Mouse (Mus musculus) heart, embryonic 13.5 days (tissue): ENCODE data around the gene Rtkn. TPM values are rescaled to one million over a fixed set of nuclear protein-coding genes. Genes with fewer than 3 reads are reported as not detected.
"Not testable (repeated sequence)": the region's sequence is repeated elsewhere in the genome, so short reads cannot be mapped to it uniquely, and the experiment has no call there.

Source experiments
- ATAC-seq: fragments of 200-750 bp; cut with Nextera tagmentation; 2 replicates; pipeline ENCODE4 v1.8.0; 2017; ENCODE audit warnings: moderate TSS enrichment; ENCODE audit not compliant: insufficient number of reproducible peaks, low FRiP score, low TSS enrichment; ENCODE audit errors: extremely low read depth
- H3K27ac ChIP-seq: fragments of 300-500 bp; sonication (generic); replicated peaks from 2 replicates; pipeline ENCODE4 v1.5.1; 2015; ENCODE audit warnings: moderate library complexity, mild to moderate bottlenecking, inconsistent platforms
- H3K27me3 ChIP-seq: fragments of 300-500 bp; sonication (generic); replicated peaks from 2 replicates; pipeline ENCODE4 v1.6.1; 2015; ENCODE audit warnings: mild to moderate bottlenecking, inconsistent platforms
- H3K36me3 ChIP-seq: fragments of 300-500 bp; sonication (generic); 2 replicates; pipeline ENCODE4 v1.6.1; 2015; ENCODE audit warnings: mild to moderate bottlenecking, inconsistent platforms
- H3K4me1 ChIP-seq: fragments of 300-500 bp; sonication (generic); 2 replicates; pipeline ENCODE4 v1.6.1; 2015; ENCODE audit warnings: inconsistent platforms
- H3K4me2 ChIP-seq: fragments of 300-500 bp; sonication (generic); 2 replicates; pipeline ENCODE4 v1.6.1; 2015; ENCODE audit warnings: inconsistent platforms, mild to moderate bottlenecking, moderate library complexity
- H3K4me3 ChIP-seq: fragments of 300-500 bp; sonication (generic); 2 replicates; pipeline ENCODE4 v1.5.1; 2015; ENCODE audit warnings: moderate library complexity, mild to moderate bottlenecking, inconsistent platforms
- H3K9ac ChIP-seq: fragments of 300-500 bp; sonication (generic); 2 replicates; pipeline ENCODE4 v1.6.1; 2015; ENCODE audit warnings: inconsistent platforms, mild to moderate bottlenecking, moderate library complexity
- H3K9me3 ChIP-seq: fragments of 300-500 bp; sonication (generic); 2 replicates; pipeline ENCODE4 v1.6.1; 2016; ENCODE audit warnings: inconsistent platforms
- WGBS: fragments of 180-500 bp; shearing (Covaris S2); methylation state at CpG from one replicate; pipeline ENCODE4 v1.1.7; 2015; ENCODE audit warnings: mixed read lengths; 5-methylcytosine and 5-hydroxymethylcytosine counted together
- polyA plus RNA-seq: library from polyadenylated mRNA; unstranded; fragments of >200 nt; fragmentation: Nextera tagmentation; extraction: Ambion mirVana; gene quantifications from 2 replicates; pipeline ENCODE4 v1.2.1, GENCODE M21; 2015

Gene Rtkn
- polyA plus RNA-seq, 1 experiment from 2014 or later: 21.6 TPM

GRCm38 (mm10) chr6:83145209-83145608 is 9.9 kb downstream of the Rtkn start:
- 53% methylated on average over 2 of the region's 2 CpGs for WGBS
- H3K27ac ChIP-seq: 0 out of 2 replicates have a peak overlapping the region, but pooled peaks have one; percentile 42

GRCm38 (mm10) chr6:83145805-83146204 is 10.5 kb downstream of the Rtkn start:
- peaks cover 19% of the 10 kb centered on the region for H3K4me1 ChIP-seq
- H3K4me2 ChIP-seq: peak overlapping the region; percentile 4; the same call in 1 of the 2 replicates
- H3K27ac ChIP-seq: peak overlapping the region; percentile 42; the same call in 1 of the 2 replicates
- 53% methylated on average over 9 of the region's 9 CpGs for WGBS
- H3K36me3 ChIP-seq: peaks cover 48% of the 10 kb centered on the region
- no peaks in the 10 kb centered on the region for H3K9me3 ChIP-seq
- no peak overlapping the region for H3K4me3 ChIP-seq
- no peaks in the 10 kb centered on the region for H3K27me3 ChIP-seq
- H3K9ac ChIP-seq: peak overlapping the region; percentile 52
- ATAC-seq: no peak

More at GRCm38 (mm10) chr6:83145209-83145608, 9.9 kb downstream of the Rtkn start:
- Histone ChIP-seq H3K9ac (no peak overlapping the region), H3K4me2 (no peak overlapping the region), H3K36me3 (peaks cover 42% of the 10 kb centered on the region), H3K9me3 (no peaks in the 10 kb centered on the region), H3K27me3 (no peaks in the 10 kb centered on the region), H3K4me3 (no peak overlapping the region), H3K4me1 (peaks cover 19% of the 10 kb centered on the region)
- no peak for ATAC-seq

- H3K36me3 ChIP-seq: peaks cover 60% of the 10 kb centered on the region
- peaks cover 19% of the 10 kb centered on the region for H3K4me1 ChIP-seq
- no peak overlapping the region for H3K4me2 ChIP-seq
- H3K4me3 ChIP-seq: no peak overlapping the region
- no peaks in the 10 kb centered on the region for H3K9me3 ChIP-seq
- 67% methylated on average over 7 of the region's 7 CpGs for WGBS
- H3K27me3 ChIP-seq: no peaks in the 10 kb centered on the region
- H3K9ac ChIP-seq: no peak overlapping the region
- H3K27ac ChIP-seq: no peak overlapping the region
- no peak for ATAC-seq
Measured at GRCm38 (mm10) chr6:83147280-83147679, 12.0 kb downstream of the Rtkn start.

- H3K36me3 ChIP-seq: peaks cover 63% of the 10 kb centered on the region
- H3K4me1 ChIP-seq: peaks cover 22% of the 10 kb centered on the region
- no peak overlapping the region for H3K4me3 ChIP-seq
- H3K9ac ChIP-seq: peak overlapping the region; percentile 2; the same call in 1 of the 2 replicates
- WGBS: 25% methylated on average over 8 of the region's 8 CpGs
- no peak for ATAC-seq
- peaks cover 14% of the 10 kb centered on the region for H3K27me3 ChIP-seq
- H3K9me3 ChIP-seq: no peaks in the 10 kb centered on the region
- H3K4me2 ChIP-seq: no peak overlapping the region
- H3K27ac ChIP-seq: no peak overlapping the region
Measured at GRCm38 (mm10) chr6:83151721-83152120, 16.5 kb downstream of the Rtkn start.

GRCm38 (mm10) chr6:83153038-83153437 is 17.8 kb downstream of the Rtkn start:
- Histone ChIP-seq H3K4me1 (peaks cover 22% of the 10 kb centered on the region), H3K27ac (no peak overlapping the region), H3K36me3 (peaks cover 50% of the 10 kb centered on the region), H3K27me3 (peaks cover 18% of the 10 kb centered on the region), H3K4me2 (no peak overlapping the region), H3K4me3 (no peak overlapping the region), H3K9me3 (no peaks in the 10 kb centered on the region), H3K9ac (no peak overlapping the region)
- ATAC-seq: no peak
- 83% methylated on average over 12 of the region's 12 CpGs for WGBS

GRCm38 (mm10) chr6:83153485-83153884 is 18.2 kb downstream of the Rtkn start:
- H3K4me1 ChIP-seq: peaks cover 22% of the 10 kb centered on the region
- H3K9me3 ChIP-seq: no peaks in the 10 kb centered on the region
- 62% methylated on average over 5 of the region's 5 CpGs for WGBS
- H3K4me3 ChIP-seq: no peak overlapping the region
- peaks cover 45% of the 10 kb centered on the region for H3K36me3 ChIP-seq
- H3K27ac ChIP-seq: no peak overlapping the region
- ATAC-seq: no peak
- H3K27me3 ChIP-seq: peaks cover 18% of the 10 kb centered on the region
- H3K9ac ChIP-seq: no peak overlapping the region
- H3K4me2 ChIP-seq: no peak overlapping the region

GRCm38 (mm10) chr6:83155552-83156238 is 20.4 kb downstream of the Rtkn start:
- H3K4me1 ChIP-seq: peaks cover 22% of the 10 kb centered on the region
- WGBS: 8% methylated on average over 23 of the region's 23 CpGs
- no peak overlapping the region for H3K27ac ChIP-seq
- H3K9me3 ChIP-seq: no peaks in the 10 kb centered on the region
- ATAC-seq: no peak
- peaks cover 27% of the 10 kb centered on the region for H3K27me3 ChIP-seq
- peak overlapping the region; percentile 71 for H3K9ac ChIP-seq
- peak overlapping the region; percentile 57 for H3K4me3 ChIP-seq
- H3K4me2 ChIP-seq: peak overlapping the region; percentile 74
- H3K36me3 ChIP-seq: peaks cover 23% of the 10 kb centered on the region

GRCm38 (mm10) chr6:83156259-83156684 is 21.0 kb downstream of the Rtkn start, which contains the start of the genes Wdr54 and 1700003E16Rik:
Gene Wdr54, minus strand, starts transcription at chr6:83156397.
Gene 1700003E16Rik, plus strand, starts transcription at chr6:83156404.
- Histone ChIP-seq H3K4me3 (peak within 1 kb of the TSS; percentile 57), H3K27ac (no peak within 1 kb of the TSS), H3K36me3 (peaks cover 20% of the 10 kb centered on the region), H3K9ac (peak within 1 kb of the TSS; percentile 71), H3K27me3 (peaks cover 33% of the 10 kb centered on the region), H3K4me1 (peaks cover 19% of the 10 kb centered on the region), H3K4me2 (peak within 1 kb of the TSS; percentile 74), H3K9me3 (no peaks in the 10 kb centered on the region)
- 2% methylated on average over 32 of the region's 32 CpGs for WGBS
- ATAC-seq: 0 out of 2 replicates have a peak, but pooled peaks have one; percentile 26

- H3K4me2 ChIP-seq, H3K36me3 ChIP-seq, H3K27ac ChIP-seq, ATAC-seq, H3K4me3 ChIP-seq, H3K9me3 ChIP-seq, H3K9ac ChIP-seq: not testable (repeated sequence)
- Histone ChIP-seq H3K4me1 (peaks cover 28% of the 10 kb centered on the region), H3K27me3 (peaks cover 49% of the 10 kb centered on the region)
- WGBS: 27% methylated on average over 3 of the region's 3 CpGs
Measured at GRCm38 (mm10) chr6:83159456-83159855, 24.2 kb downstream of the Rtkn start.

- peaks cover 26% of the 10 kb centered on the region for H3K4me1 ChIP-seq
- 6% methylated on average over 19 of the region's 19 CpGs for WGBS
- peak overlapping the region; percentile 73 for H3K9ac ChIP-seq
Measured at GRCm38 (mm10) chr6:83161442-83161841, 26.2 kb downstream of the Rtkn start.

GRCm38 (mm10) chr6:83161921-83162641 is 26.8 kb downstream of the Rtkn start:
- peaks cover 38% of the 10 kb centered on the region for H3K27me3 ChIP-seq

More at GRCm38 (mm10) chr6:83161442-83161841, 26.2 kb downstream of the Rtkn start:
- H3K9me3 ChIP-seq: no peaks in the 10 kb centered on the region
- peaks cover 39% of the 10 kb centered on the region for H3K27me3 ChIP-seq
- H3K36me3 ChIP-seq: no peaks in the 10 kb centered on the region
- no peak for ATAC-seq
- H3K27ac ChIP-seq: no peak overlapping the region
- H3K4me2 ChIP-seq: peak overlapping the region; percentile 78
- peak overlapping the region; percentile 53 for H3K4me3 ChIP-seq

More at GRCm38 (mm10) chr6:83161921-83162641, 26.8 kb downstream of the Rtkn start:
- H3K27ac ChIP-seq: no peak overlapping the region
- H3K9ac ChIP-seq: peak overlapping the region; percentile 73
- H3K36me3 ChIP-seq: no peaks in the 10 kb centered on the region
- H3K4me3 ChIP-seq: peak overlapping the region; percentile 53
- no peak for ATAC-seq
- WGBS: under 1% methylated on average over 49 of the region's 49 CpGs
- H3K4me1 ChIP-seq: peaks cover 31% of the 10 kb centered on the region
- no peaks in the 10 kb centered on the region for H3K9me3 ChIP-seq
- peak overlapping the region; percentile 78 for H3K4me2 ChIP-seq
